9 mouse cellular contexts compared by ENCODE assay signal in the genomic region with DNA sequence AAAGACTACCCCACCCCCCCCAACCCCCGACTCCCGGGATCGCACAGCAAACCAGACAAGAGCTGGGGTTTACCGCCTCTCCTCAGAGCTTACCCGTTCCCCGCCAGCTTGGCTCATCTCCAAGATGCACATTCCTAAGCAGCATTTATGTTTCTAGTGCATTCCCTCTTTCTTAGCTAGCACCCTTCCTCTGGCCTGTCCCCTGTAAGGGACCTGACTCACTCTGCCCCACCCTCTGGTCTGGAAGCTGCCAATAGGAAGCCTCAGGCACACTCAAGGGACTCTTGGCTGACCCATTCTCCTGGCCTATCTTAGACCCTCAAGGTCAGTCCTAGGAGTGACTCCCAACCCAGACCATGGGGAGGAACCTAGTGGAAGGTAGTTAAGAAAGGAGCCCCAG. TPM values are rescaled to one million over a fixed set of nuclear protein-coding genes. Genes with fewer than 3 reads are reported as not detected.
A peak's percentile ranks its signal among the peaks of the same experiment; 100 is the strongest.
DNase-seq lines count a peak whose midpoint lies in the region; ATAC-seq lines count a peak whose summit lies in the region.
"Had no signal": no experiment of that assay in that cellular context is flagged by ENCODE, and none has a peak within 500 bp of the region (broad histone marks: within the 10 kb centered on the region; RNA-seq: fewer than 3 reads in every experiment).

No protein-coding gene starts in this region.

- peaks cover 25% of the 10 kb centered on the region for H3K36me3 ChIP-seq in kidney, embryonic 15.5 days
- peaks cover 12% of the 10 kb centered on the region; the same call in 1 of the 2 replicates for H3K36me3 ChIP-seq in stomach, embryonic 15.5 days

- H3K27ac ChIP-seq in kidney, embryonic 15.5 days, result peak overlapping the region; percentile 54; the same call in 1 of the 2 replicates
- no peak overlapping the region for H3K27ac ChIP-seq in stomach, embryonic 15.5 days

- H3K4me3 ChIP-seq in kidney, embryonic 15.5 days (replicated peaks), result no peak overlapping the region; the same call in 1 of the 2 replicates
- H3K4me3 ChIP-seq in stomach, embryonic 15.5 days (replicated peaks), result no peak overlapping the region

- WGBS in kidney, embryonic 15.5 days, result 19% methylated on average over 6 of the region's 6 CpGs
- WGBS in stomach, embryonic 15.5 days, result 19% methylated on average over 6 of the region's 6 CpGs

- H3K4me1 ChIP-seq in kidney, embryonic 15.5 days, result peaks cover 39% of the 10 kb centered on the region
- peaks cover 30% of the 10 kb centered on the region for H3K4me1 ChIP-seq in stomach, embryonic 15.5 days

- no peak overlapping the region for H3K9ac ChIP-seq in kidney, embryonic 15.5 days
- no peak overlapping the region for H3K9ac ChIP-seq in stomach, embryonic 15.5 days

- peak overlapping the region; percentile 96 for H3K4me2 ChIP-seq in kidney, embryonic 15.5 days
- peak overlapping the region; percentile 92; the same call in 1 of the 2 replicates for H3K4me2 ChIP-seq in stomach, embryonic 15.5 days

- DNase-seq in adrenal gland, postnatal 14 days, result peak; percentile 43
- DNase-seq in adrenal gland, adult 18-20 months (ENCODE audit: low spot score in 2 of 2), result no peak
- peak; percentile 57 for DNase-seq in ovary, adult 18-20 months (ENCODE audit: low spot score)
- DNase-seq in ovary, postnatal 10 days (ENCODE audit: low spot score), result no peak
- DNase-seq in B cell, adult 2 months, result no peak
- no peak for DNase-seq in spleen, postnatal 4 days (ENCODE audit: low spot score in 2 of 2)

- H3K27me3 ChIP-seq in kidney, embryonic 15.5 days, result peaks cover 6% of the 10 kb centered on the region; the same call in 1 of the 2 replicates
- H3K27me3 ChIP-seq in stomach, embryonic 15.5 days (replicated peaks), result 0 out of 2 replicates have a peak, but pooled peaks cover 5% of the 10 kb centered on the region

- no peaks in the 10 kb centered on the region for H3K9me3 ChIP-seq in kidney, embryonic 15.5 days (replicated peaks)
- H3K9me3 ChIP-seq in stomach, embryonic 15.5 days, result no peaks in the 10 kb centered on the region

- no peak for ATAC-seq in kidney, embryonic 15.5 days (replicated peaks; ENCODE audit: low FRiP score)
- no peak for ATAC-seq in stomach, embryonic 15.5 days (ENCODE audit: insufficient read depth, low FRiP score, low read depth)

RNA-seq across cellular contexts. Expression of a gene that starts 2.6 kb away (rescaled TPM):
- 1,334 and 1,341 TPM in 2 replicates for total RNA-seq in adrenal gland, postnatal 14 days (2021)
- 1,000 to 10,000 TPM in 1 of 2 experiments, 100 to 1,000 TPM in 1; 918 to 1,521 TPM for total RNA-seq in adrenal gland, adult 18-20 months (2021)
- 140 and 148 TPM in 2 replicates for polyA plus RNA-seq in kidney, embryonic 15.5 days (2015; fragmentation: Nextera tagmentation; extraction: Ambion mirVana)
- 90.5 and 101 TPM in 2 replicates for polyA plus RNA-seq in stomach, embryonic 15.5 days (2015; fragmentation: Nextera tagmentation; extraction: Ambion mirVana)

RNA-seq across cellular contexts. Expression of a gene that starts 6.0 kb away (rescaled TPM):
- 7.9 and 8.6 TPM in 2 replicates for total RNA-seq in adrenal gland, postnatal 14 days (2021)
- total RNA-seq in adrenal gland, adult 18-20 months (2021), result 1 to 10 TPM; 5.4 to 5.7 TPM
- polyA plus RNA-seq in kidney, embryonic 15.5 days (2015; fragmentation: Nextera tagmentation; extraction: Ambion mirVana), result 48.2 and 57.3 TPM in 2 replicates
- polyA plus RNA-seq in stomach, embryonic 15.5 days (2015; fragmentation: Nextera tagmentation; extraction: Ambion mirVana), result 33.4 and 42.0 TPM in 2 replicates

RNA-seq across cellular contexts. Expression of a gene that starts 8.9 kb away (rescaled TPM):
- 75.0 and 79.3 TPM in 2 replicates for total RNA-seq in adrenal gland, postnatal 14 days (2021)
- total RNA-seq in adrenal gland, adult 18-20 months (2021), result 10 to 100 TPM; 64.4 to 70.6 TPM
- 219 and 239 TPM in 2 replicates for polyA plus RNA-seq in kidney, embryonic 15.5 days (2015; fragmentation: Nextera tagmentation; extraction: Ambion mirVana)
- 172 and 173 TPM in 2 replicates for polyA plus RNA-seq in stomach, embryonic 15.5 days (2015; fragmentation: Nextera tagmentation; extraction: Ambion mirVana)

RNA-seq across cellular contexts. Expression of a gene that starts 10.2 kb away (rescaled TPM):
- 0.85 TPM in 1 of 2 replicates, not detected in the other for total RNA-seq in adrenal gland, postnatal 14 days (2021)
- under 1 TPM; 0.63 to 0.64 TPM for total RNA-seq in adrenal gland, adult 18-20 months (2021)
- 0.30 and 1.0 TPM in 2 replicates for polyA plus RNA-seq in kidney, embryonic 15.5 days (2015; fragmentation: Nextera tagmentation; extraction: Ambion mirVana)
- polyA plus RNA-seq in stomach, embryonic 15.5 days (2015; fragmentation: Nextera tagmentation; extraction: Ambion mirVana), result 1.4 and 3.6 TPM in 2 replicates

RNA-seq across cellular contexts. Expression of a gene that starts 12.6 kb away (rescaled TPM):
- total RNA-seq in adrenal gland, postnatal 14 days (2021), result 1.7 and 2.2 TPM in 2 replicates
- not detected for total RNA-seq in adrenal gland, adult 18-20 months (2021)
- 0.57 and 1.2 TPM in 2 replicates for polyA plus RNA-seq in kidney, embryonic 15.5 days (2015; fragmentation: Nextera tagmentation; extraction: Ambion mirVana)
- polyA plus RNA-seq in stomach, embryonic 15.5 days (2015; fragmentation: Nextera tagmentation; extraction: Ambion mirVana), result 0.90 and 1.8 TPM in 2 replicates
- total RNA-seq: layer of hippocampus, postnatal 25 days had no signal

Comparison
In these comparisons a context has a peak if more than half of its experiments do, and no peak if none do; other contexts are left out.
1. DNase-seq: peak in adrenal gland, postnatal 14 days (single experiment) and ovary, adult 18-20 months (single experiment); none in adrenal gland, adult 18-20 months (0 of 2), ovary, postnatal 10 days (single experiment), B cell, adult 2 months (0 of 2) and spleen, postnatal 4 days (0 of 2).